Mouse (Mus musculus): ENCODE data around the gene Fahd2a. TPM values are rescaled to one million over a fixed set of nuclear protein-coding genes. Genes with fewer than 3 reads are reported as not detected.

Gene Fahd2a
- polyA plus RNA-seq, 1 experiment from 2014 or later: 33.3 TPM

- Histone ChIP-seq H3K9me3 (no peaks in the 10 kb centered on the region), H3K27me3 (0 out of 2 replicates have a peak, but pooled peaks cover 5% of the 10 kb centered on the region), H3K4me2 (no peak overlapping the region), H3K27ac (no peak overlapping the region), H3K9ac (no peak overlapping the region), H3K4me1 (replicated peaks) (no peaks in the 10 kb centered on the region), H3K36me3 (no peaks in the 10 kb centered on the region), H3K4me3 (no peak overlapping the region)
- WGBS: 78% methylated on average over 10 of the region's 10 CpGs
- no peak for ATAC-seq (ENCODE audit: low FRiP score)
Measured at GRCm38 (mm10) chr2:127418266-127418970, 25.9 kb downstream of the Fahd2a start.

- 73% methylated on average over 3 of the region's 3 CpGs for WGBS
- Histone ChIP-seq H3K4me1 (replicated peaks) (no peaks in the 10 kb centered on the region), H3K9me3 (no peaks in the 10 kb centered on the region), H3K4me2 (no peak overlapping the region), H3K4me3 (no peak overlapping the region), H3K9ac (no peak overlapping the region), H3K36me3 (no peaks in the 10 kb centered on the region), H3K27me3 (0 out of 2 replicates have a peak, but pooled peaks cover 5% of the 10 kb centered on the region), H3K27ac (no peak overlapping the region)
- no peak for ATAC-seq (ENCODE audit: low FRiP score)
Measured at GRCm38 (mm10) chr2:127416706-127417105, 27.7 kb downstream of the Fahd2a start.

GRCm38 (mm10) chr2:127415806-127416205 is 28.6 kb downstream of the Fahd2a start:
- H3K4me1 ChIP-seq (replicated peaks): no peaks in the 10 kb centered on the region
- 0 out of 2 replicates have a peak, but pooled peaks cover 5% of the 10 kb centered on the region for H3K27me3 ChIP-seq
- H3K4me2 ChIP-seq: no peak overlapping the region
- H3K4me3 ChIP-seq: no peak overlapping the region
- H3K9ac ChIP-seq: no peak overlapping the region
- H3K27ac ChIP-seq: no peak overlapping the region
- no peaks in the 10 kb centered on the region for H3K36me3 ChIP-seq
- no peak for ATAC-seq (ENCODE audit: low FRiP score)
- WGBS: 72% methylated on average over 10 of the region's 10 CpGs
- H3K9me3 ChIP-seq: no peaks in the 10 kb centered on the region

DNA sequence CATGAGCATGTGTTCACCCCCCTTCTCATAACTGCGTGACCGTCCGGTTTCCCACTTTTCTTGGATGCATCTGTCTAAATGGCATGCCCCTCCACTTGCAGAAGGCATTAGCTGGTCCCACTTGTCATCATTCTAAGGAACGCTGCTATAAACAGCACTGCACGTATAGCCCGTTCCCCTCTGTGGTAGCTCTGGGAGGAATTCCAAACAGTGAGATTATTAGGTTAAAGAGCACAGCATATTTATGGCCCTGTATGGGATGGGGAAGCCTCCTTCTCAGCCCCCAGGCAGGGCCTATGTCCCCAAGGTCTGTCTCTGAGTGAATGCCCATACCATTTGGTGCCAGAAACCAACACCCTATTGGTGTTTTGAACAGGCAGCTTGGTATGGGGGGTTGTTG is 33.2 kb downstream of the Fahd2a start:
- no peak for ATAC-seq (ENCODE audit: low FRiP score)
- Histone ChIP-seq H3K27me3 (0 out of 2 replicates have a peak, but pooled peaks cover 5% of the 10 kb centered on the region), H3K4me3 (no peak overlapping the region), H3K4me2 (no peak overlapping the region), H3K9ac (no peak overlapping the region), H3K4me1 (replicated peaks) (no peaks in the 10 kb centered on the region), H3K9me3 (no peaks in the 10 kb centered on the region), H3K27ac (no peak overlapping the region), H3K36me3 (no peaks in the 10 kb centered on the region)
- WGBS: 88% methylated on average over 6 of the region's 6 CpGs

DNA sequence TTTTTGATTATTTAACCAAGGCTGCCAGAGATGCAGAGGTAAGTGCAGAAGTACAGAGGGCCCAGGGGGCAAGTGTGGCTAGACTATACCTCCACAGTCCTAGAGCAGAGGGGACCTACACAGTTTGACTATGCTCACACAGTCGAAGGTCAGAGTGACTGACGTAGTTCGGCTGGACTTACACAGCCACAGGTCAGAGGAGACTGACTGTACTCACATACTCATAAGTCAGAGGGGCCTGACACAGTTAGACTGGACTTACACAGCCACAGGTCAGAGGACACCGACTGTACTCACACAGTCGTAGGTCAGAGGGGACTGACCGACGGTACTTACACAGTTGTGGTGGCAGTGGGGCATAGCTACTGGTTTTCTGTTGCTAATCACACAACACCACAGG is 45.6 kb downstream of the Fahd2a start:
- Histone ChIP-seq H3K9me3 (no peaks in the 10 kb centered on the region), H3K27me3 (no peaks in the 10 kb centered on the region), H3K4me3 (no peak overlapping the region), H3K9ac (no peak overlapping the region), H3K4me1 (replicated peaks) (no peaks in the 10 kb centered on the region), H3K4me2 (no peak overlapping the region), H3K27ac (no peak overlapping the region), H3K36me3 (no peaks in the 10 kb centered on the region)
- 94% methylated on average over 7 of the region's 7 CpGs for WGBS
- no peak for ATAC-seq (ENCODE audit: low FRiP score)

DNA sequence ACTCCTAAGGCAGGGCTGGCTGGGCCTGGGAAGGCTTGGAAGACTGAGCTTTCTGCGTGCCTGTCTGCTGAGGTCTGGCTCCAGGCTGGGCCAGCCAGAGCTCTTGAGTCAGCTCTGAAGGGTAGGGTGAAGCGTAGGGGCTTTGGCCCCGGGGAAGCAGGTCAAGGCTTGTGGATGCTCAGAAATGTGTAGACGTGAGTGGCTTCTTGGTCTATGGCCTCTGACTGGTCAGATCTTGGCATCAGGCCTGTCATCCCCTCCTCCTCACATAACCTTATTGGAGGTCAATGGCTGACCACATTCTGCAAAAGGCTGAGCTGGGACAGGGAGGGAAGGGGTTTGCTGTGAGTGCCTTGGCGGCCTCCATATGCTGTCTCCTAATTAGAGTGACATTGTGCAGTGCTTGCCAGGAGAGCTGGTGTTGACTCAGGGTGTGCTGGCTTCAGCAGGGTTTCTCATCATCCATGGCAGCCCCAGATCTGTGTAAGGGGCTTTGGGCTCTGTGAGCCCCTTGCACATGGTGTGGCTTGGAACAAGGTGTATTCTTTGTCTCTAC is 49.7 kb downstream of the Fahd2a start:
- H3K4me1 ChIP-seq (replicated peaks): peaks cover 3% of the 10 kb centered on the region; the same call in 1 of the 2 replicates
- no peak overlapping the region for H3K27ac ChIP-seq
- no peak overlapping the region for H3K4me2 ChIP-seq
- 86% methylated on average over 5 of the region's 5 CpGs for WGBS
- H3K4me3 ChIP-seq: no peak overlapping the region
- H3K36me3 ChIP-seq: no peaks in the 10 kb centered on the region
- ATAC-seq (ENCODE audit: low FRiP score): no peak
- no peak overlapping the region for H3K9ac ChIP-seq
- H3K27me3 ChIP-seq: no peaks in the 10 kb centered on the region
- H3K9me3 ChIP-seq: no peaks in the 10 kb centered on the region

DNA sequence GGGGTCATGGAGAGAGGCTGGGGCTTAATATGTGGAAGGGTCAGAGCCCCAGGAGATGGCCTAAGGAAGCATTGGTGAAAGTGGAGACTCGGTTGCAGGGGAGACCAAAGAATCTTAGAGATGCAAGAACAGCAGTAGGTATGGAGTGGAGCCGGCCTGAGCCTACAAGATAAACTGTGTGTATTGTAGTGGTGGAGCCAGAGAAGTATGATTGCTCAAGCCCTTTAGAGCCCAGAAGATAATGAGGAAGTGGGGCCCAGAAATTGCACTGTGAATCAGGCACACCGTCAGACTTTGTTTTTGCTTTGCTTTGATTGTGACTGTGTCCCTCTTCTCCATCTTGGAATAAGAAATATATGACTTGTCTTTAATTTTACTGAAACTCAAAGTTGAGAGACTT is 53.0 kb downstream of the Fahd2a start:
- no peak overlapping the region for H3K27ac ChIP-seq
- no peak overlapping the region for H3K4me3 ChIP-seq
- H3K9ac ChIP-seq: no peak overlapping the region
- H3K4me2 ChIP-seq: no peak overlapping the region
- no peaks in the 10 kb centered on the region for H3K27me3 ChIP-seq
- WGBS: 68% methylated on average over 3 of the region's 3 CpGs
- no peaks in the 10 kb centered on the region for H3K9me3 ChIP-seq
- H3K4me1 ChIP-seq (replicated peaks): peaks cover 3% of the 10 kb centered on the region; the same call in 1 of the 2 replicates
- no peak for ATAC-seq (ENCODE audit: low FRiP score)
- H3K36me3 ChIP-seq: no peaks in the 10 kb centered on the region

DNA sequence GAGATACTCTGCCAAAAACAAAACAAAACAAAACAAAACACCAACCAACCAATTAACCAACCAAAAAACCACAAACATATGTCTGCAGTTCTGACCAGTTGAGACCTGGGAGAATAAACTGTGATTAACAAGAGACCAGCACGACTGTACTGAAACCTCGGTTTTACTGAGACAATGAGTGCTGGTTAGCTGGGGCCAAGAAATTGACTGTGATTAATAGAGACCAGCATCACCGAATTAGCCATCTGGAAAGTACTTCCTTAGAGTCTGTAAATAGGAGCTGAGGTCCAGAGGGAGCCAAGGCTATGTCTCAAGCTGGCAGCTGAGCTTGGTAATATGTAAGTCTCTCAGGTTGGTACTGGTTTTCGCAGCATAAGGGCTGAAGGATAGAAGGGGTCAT is 53.5 kb downstream of the Fahd2a start:
- Histone ChIP-seq H3K9ac (no peak overlapping the region), H3K27ac (no peak overlapping the region), H3K27me3 (no peaks in the 10 kb centered on the region), H3K4me1 (replicated peaks) (peaks cover 3% of the 10 kb centered on the region; the same call in 1 of the 2 replicates), H3K9me3 (no peaks in the 10 kb centered on the region), H3K4me2 (no peak overlapping the region), H3K4me3 (no peak overlapping the region), H3K36me3 (no peaks in the 10 kb centered on the region)
- 62% methylated on average over 4 of the region's 4 CpGs for WGBS
- no peak for ATAC-seq (ENCODE audit: low FRiP score)

DNA sequence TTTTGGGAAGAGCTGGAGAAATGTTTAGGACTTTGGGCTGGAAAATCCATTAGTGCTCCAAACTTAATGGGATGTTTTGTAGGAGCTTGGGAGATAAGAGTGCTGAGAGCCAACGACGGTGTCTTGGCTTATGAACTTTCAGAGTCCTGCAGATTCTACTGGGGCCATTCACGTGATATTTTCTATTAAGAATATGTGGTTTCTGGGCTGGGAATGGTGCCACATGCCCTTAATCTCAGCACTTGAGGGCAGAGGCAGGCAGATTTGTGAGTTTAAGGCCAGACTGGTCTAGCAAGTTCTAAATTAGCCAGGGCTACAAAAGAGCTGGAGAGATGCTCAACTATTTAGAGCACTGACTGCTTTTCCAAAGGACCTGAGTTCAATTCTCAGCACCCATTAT is 54.0 kb downstream of the Fahd2a start:
- H3K4me1 ChIP-seq (replicated peaks): peaks cover 3% of the 10 kb centered on the region; the same call in 1 of the 2 replicates
- no peak overlapping the region for H3K9ac ChIP-seq
- H3K4me3 ChIP-seq: no peak overlapping the region
- no peak for ATAC-seq (ENCODE audit: low FRiP score)
- 81% methylated on average over 3 of the region's 3 CpGs for WGBS
- no peaks in the 10 kb centered on the region for H3K9me3 ChIP-seq
- H3K36me3 ChIP-seq: no peaks in the 10 kb centered on the region
- H3K4me2 ChIP-seq: no peak overlapping the region
- no peaks in the 10 kb centered on the region for H3K27me3 ChIP-seq
- no peak overlapping the region for H3K27ac ChIP-seq

DNA sequence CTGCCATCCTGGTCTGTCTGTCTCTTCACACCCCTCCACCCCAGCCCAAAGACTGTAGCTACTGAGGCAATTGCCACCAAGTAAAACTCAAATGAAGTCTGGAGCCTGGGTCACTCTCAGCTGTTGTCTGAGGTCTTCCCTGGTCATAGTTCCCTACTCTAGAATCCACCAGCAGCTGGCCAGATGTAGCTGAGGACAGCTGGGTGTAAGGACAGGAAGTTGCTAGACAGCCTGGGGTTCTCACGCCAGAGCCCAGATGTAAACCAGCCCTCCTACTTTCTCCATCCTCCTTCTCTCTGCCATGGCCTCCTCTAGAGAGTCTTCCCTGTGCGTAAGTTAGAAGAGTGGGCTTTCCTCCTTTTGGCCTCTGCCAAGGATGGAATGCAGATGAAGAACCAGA is 56.8 kb downstream of the Fahd2a start:
- Histone ChIP-seq H3K36me3 (no peaks in the 10 kb centered on the region), H3K4me2 (no peak overlapping the region), H3K27ac (no peak overlapping the region), H3K27me3 (no peaks in the 10 kb centered on the region), H3K9me3 (no peaks in the 10 kb centered on the region), H3K9ac (no peak overlapping the region), H3K4me3 (no peak overlapping the region), H3K4me1 (replicated peaks) (peaks cover 3% of the 10 kb centered on the region; the same call in 1 of the 2 replicates)
- 83% methylated on average over 2 of the region's 2 CpGs for WGBS
- no peak for ATAC-seq (ENCODE audit: low FRiP score)

Other genes with a start within 250 kb of the Fahd2a start
- gene 1810024B03Rik, start 236.3 kb downstream of the Fahd2a start, polyA plus RNA-seq (2015; fragmentation: Nextera tagmentation; extraction: Ambion mirVana): 1.7 and 2.0 TPM in 2 replicates
- 51.0 and 53.7 TPM in 2 replicates for gene Snrnp200, start 236.2 kb downstream of the Fahd2a start, polyA plus RNA-seq (2015; fragmentation: Nextera tagmentation; extraction: Ambion mirVana)
- gene Ciao1, start 196.7 kb downstream of the Fahd2a start, polyA plus RNA-seq (2015; fragmentation: Nextera tagmentation; extraction: Ambion mirVana): 60.7 and 66.8 TPM in 2 replicates
- gene Tmem127, start 196.7 kb downstream of the Fahd2a start, polyA plus RNA-seq (2015; fragmentation: Nextera tagmentation; extraction: Ambion mirVana): 49.0 TPM in 2 replicates
- gene Stard7, start 174.3 kb downstream of the Fahd2a start, polyA plus RNA-seq (2015; fragmentation: Nextera tagmentation; extraction: Ambion mirVana): 74.2 and 79.5 TPM in 2 replicates
- 7.1 and 7.2 TPM in 2 replicates for gene Dusp2, start 108.4 kb downstream of the Fahd2a start, polyA plus RNA-seq (2015; fragmentation: Nextera tagmentation; extraction: Ambion mirVana)
- not detected in 2 replicates for gene Astl, start 105.9 kb downstream of the Fahd2a start, polyA plus RNA-seq (2015; fragmentation: Nextera tagmentation; extraction: Ambion mirVana)
- gene Adra2b, start 81.4 kb downstream of the Fahd2a start, polyA plus RNA-seq (2015; fragmentation: Nextera tagmentation; extraction: Ambion mirVana): 0.47 and 0.55 TPM in 2 replicates
- gene Gpat2, start 19.4 kb downstream of the Fahd2a start, polyA plus RNA-seq (2015; fragmentation: Nextera tagmentation; extraction: Ambion mirVana): 0.09 and 0.12 TPM in 2 replicates
- gene Kcnip3, start 77.5 kb upstream of the Fahd2a start, polyA plus RNA-seq (2015; fragmentation: Nextera tagmentation; extraction: Ambion mirVana): 3.6 and 4.8 TPM in 2 replicates
- gene Prom2, start 96.9 kb upstream of the Fahd2a start, polyA plus RNA-seq (2015; fragmentation: Nextera tagmentation; extraction: Ambion mirVana): 0.10 TPM in 1 of 2 replicates, not detected in the other
- 8.0 and 8.7 TPM in 2 replicates for gene Zfp661, start 142.5 kb upstream of the Fahd2a start, polyA plus RNA-seq (2015; fragmentation: Nextera tagmentation; extraction: Ambion mirVana)
- 152 and 158 TPM in 2 replicates for gene Mrps5, start 142.7 kb upstream of the Fahd2a start, polyA plus RNA-seq (2015; fragmentation: Nextera tagmentation; extraction: Ambion mirVana)
- 2.6 and 2.7 TPM in 2 replicates for gene Mal, start 212.1 kb upstream of the Fahd2a start, polyA plus RNA-seq (2015; fragmentation: Nextera tagmentation; extraction: Ambion mirVana)